8 mouse cellular contexts compared by ENCODE assay signal in the genomic region with DNA sequence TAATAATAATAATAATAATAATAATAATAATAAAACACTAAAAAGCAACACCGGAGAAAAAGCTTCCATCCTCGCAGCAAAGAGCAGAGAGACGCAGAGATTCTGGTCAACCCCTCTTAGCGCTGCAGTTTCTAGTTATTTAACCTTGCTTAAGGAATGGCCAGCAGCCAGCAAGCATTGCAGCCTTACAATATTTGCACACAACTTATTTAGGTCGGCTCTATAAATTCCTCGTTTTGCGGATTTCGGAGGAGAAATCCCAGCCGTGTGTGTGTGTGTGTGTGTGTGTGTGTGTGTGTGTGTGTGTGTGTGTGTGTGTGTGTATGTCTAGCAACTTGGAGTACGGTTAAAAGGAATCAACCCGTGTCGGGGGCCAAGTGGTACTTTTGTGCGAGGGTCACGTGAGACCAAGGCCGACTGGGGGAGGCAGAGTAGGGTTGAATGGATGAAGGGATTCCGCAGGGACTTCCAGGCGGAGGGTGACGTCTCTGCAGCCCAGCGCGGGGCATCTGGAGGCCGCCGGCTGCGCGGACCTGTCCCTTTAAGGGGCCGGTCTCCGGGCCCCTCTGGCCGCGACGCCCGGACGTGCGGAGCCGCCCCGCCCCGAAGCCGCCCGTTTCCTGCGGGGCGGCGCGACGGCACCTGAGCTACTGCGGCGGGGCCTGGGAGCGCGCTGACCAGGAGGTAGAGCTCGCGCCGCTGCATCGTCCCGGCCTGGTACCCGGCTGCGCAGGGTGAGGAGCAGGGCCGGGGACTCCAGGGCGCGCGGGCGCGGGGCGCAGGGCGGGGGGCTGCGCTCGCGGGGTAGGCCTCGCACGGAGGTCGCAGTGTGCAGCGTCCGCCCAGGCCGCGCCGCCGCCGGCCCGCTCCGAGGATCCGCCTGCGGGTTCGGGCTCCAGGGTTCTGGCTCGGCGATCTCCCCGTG. TPM values are rescaled to one million over a fixed set of nuclear protein-coding genes. Genes with fewer than 3 reads are reported as not detected.
A peak's percentile ranks its signal among the peaks of the same experiment; 100 is the strongest.
DNase-seq lines count a peak whose midpoint lies in the region; ATAC-seq lines count a peak whose summit lies in the region.

No protein-coding gene starts in this region.

- peak; percentile 14 for DNase-seq in WW6 (ENCODE audit: low read depth, low spot score)
- peak; percentile 62 to 75 for DNase-seq in gastrocnemius, adult 8-10 months (ENCODE audit: low spot score in 2 of 2)
- peak; percentile 76 for DNase-seq in induced T-regulatory cell, adult 2 months (ENCODE audit: low read depth)
- peak; percentile 37 to 82 for DNase-seq in left cerebral cortex, adult 9 months (ENCODE audit: low spot score in 2 of 2)
- peak; percentile 86 to 88 for DNase-seq in right cerebral cortex, postnatal 10 days (ENCODE audit: low spot score in 2 of 2)
- peak; percentile 83 for DNase-seq in urinary bladder, postnatal 14 days (ENCODE audit: low spot score)

- H3K4me1 ChIP-seq in megakaryocyte, embryonic 14.5 days: peaks cover 15% of the 10 kb centered on the region

- H3K4me3 ChIP-seq in megakaryocyte, embryonic 14.5 days (replicated peaks): peak overlapping the region; percentile 95

- H3K9me3 ChIP-seq in megakaryocyte, embryonic 14.5 days: no peaks in the 10 kb centered on the region

- ATAC-seq in common myeloid progenitor, adult 5-6 weeks (replicated peaks; ENCODE audit: low read depth, poor library complexity, severe bottlenecking): peak; percentile 62

- H3K27me3 ChIP-seq in megakaryocyte, embryonic 14.5 days (replicated peaks): no peaks in the 10 kb centered on the region

- H3K36me3 ChIP-seq in megakaryocyte, embryonic 14.5 days (replicated peaks; ENCODE audit: low read length): peaks cover 3% of the 10 kb centered on the region

RNA-seq across cellular contexts. Expression of a gene that starts 0.7 kb away (rescaled TPM):
- 102 and 110 TPM in 2 replicates for total RNA-seq in common myeloid progenitor, adult 5-6 weeks (2017)
- 100 to 1,000 TPM; 172 to 247 (median 178) TPM for total RNA-seq in gastrocnemius, adult 8-10 months (2022)
- 1.8 TPM in 1 of 2 replicates, not detected in the other for polyA plus RNA-seq in megakaryocyte, embryonic 14.5 days (2012; ENCODE audit: insufficient read depth, low replicate concordance)

Comparison
In these comparisons a context has a peak if more than half of its experiments do, and no peak if none do; other contexts are left out.
1. Peak in every context shown above with its lines: DNase-seq, ATAC-seq and H3K4me3 ChIP-seq.
2. DNase-seq: peak in every context shown above with its lines; median percentile 87 in right cerebral cortex, postnatal 10 days; 83 in urinary bladder, postnatal 14 days; 76 in induced T-regulatory cell, adult 2 months; 68 in gastrocnemius, adult 8-10 months; 60 in left cerebral cortex, adult 9 months; 14 in WW6.